Mouse (Mus musculus) liver, embryonic 15.5 days (tissue): ENCODE measurements at regions not wholly inside any gene's neighbourhood (a gene's known extent, or its start where the extent isn't known, plus 50 kb on each side); places are given as distances from the start of the nearest gene placed in this dataset.
A peak's percentile ranks its signal among the peaks of the same experiment; 100 is the strongest.

Experiments used
- ATAC-seq: fragments of 200-750 bp; cut with Nextera tagmentation; 2 replicates; pipeline ENCODE4 v1.8.0; 2017; ENCODE audit warnings: moderate number of reproducible peaks, mild to moderate bottlenecking, moderate library complexity; ENCODE audit not compliant: insufficient read depth
- H3K27ac ChIP-seq: fragments of 300-500 bp; sonication (generic); replicated peaks from 2 replicates; pipeline ENCODE4 v1.5.1; 2015; ENCODE audit warnings: mild to moderate bottlenecking, inconsistent platforms
- H3K27me3 ChIP-seq: fragments of 300-500 bp; sonication (generic); 2 replicates; pipeline ENCODE4 v1.6.1; 2015; ENCODE audit warnings: mild to moderate bottlenecking, inconsistent platforms
- H3K36me3 ChIP-seq: fragments of 300-500 bp; sonication (generic); replicated peaks from 2 replicates; pipeline ENCODE4 v1.6.1; 2015; ENCODE audit warnings: moderate library complexity, mild to moderate bottlenecking, inconsistent platforms
- H3K4me1 ChIP-seq: fragments of 300-500 bp; sonication (generic); replicated peaks from 2 replicates; pipeline ENCODE4 v1.6.1; 2015; ENCODE audit warnings: inconsistent platforms
- H3K4me2 ChIP-seq: fragments of 300-500 bp; sonication (generic); 2 replicates; pipeline ENCODE4 v1.6.1; 2015; ENCODE audit warnings: moderate library complexity, mild to moderate bottlenecking, inconsistent platforms
- H3K4me3 ChIP-seq: fragments of 300-500 bp; sonication (generic); replicated peaks from 2 replicates; pipeline ENCODE4 v1.5.1; 2015; ENCODE audit warnings: mild to moderate bottlenecking, inconsistent platforms
- H3K9ac ChIP-seq: fragments of 300-500 bp; sonication (generic); 2 replicates; pipeline ENCODE4 v1.6.1; 2015; ENCODE audit warnings: moderate library complexity, mild to moderate bottlenecking, inconsistent platforms
- H3K9me3 ChIP-seq: fragments of 300-500 bp; sonication (generic); replicated peaks from 2 replicates; pipeline ENCODE4 v1.6.1; 2016; ENCODE audit warnings: inconsistent platforms
- WGBS: fragments of 180-500 bp; shearing (Covaris S2); methylation state at CpG from one replicate; pipeline ENCODE4 v1.1.7; 2015; ENCODE audit warnings: mixed read lengths; ENCODE audit not compliant: insufficient replicate concordance; 5-methylcytosine and 5-hydroxymethylcytosine counted together

DNA sequence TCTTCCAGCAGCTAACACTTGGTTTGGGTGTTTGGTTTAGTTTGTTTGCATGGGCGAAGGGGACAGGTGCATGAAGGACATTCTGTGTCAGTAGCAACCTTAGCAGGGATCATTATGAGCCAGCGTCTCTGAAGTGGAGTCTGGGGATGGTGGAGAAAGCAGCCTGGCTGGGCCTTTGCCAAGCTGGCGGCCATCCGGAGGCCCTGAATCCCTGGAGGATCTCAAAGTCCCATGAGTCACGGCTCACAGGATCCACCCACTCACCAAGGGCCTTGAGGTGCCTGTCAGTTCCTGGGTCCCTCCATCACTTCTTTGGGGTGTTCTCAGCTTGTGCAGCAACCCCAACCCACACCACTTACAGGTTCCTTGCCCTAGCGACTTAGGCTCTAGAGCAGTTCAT is 80.4 kb upstream of the Acsl1 start:
- no peak overlapping the region for H3K4me3 ChIP-seq
- WGBS, result 75% methylated on average over 6 of the region's 6 CpGs
- H3K27me3 ChIP-seq, result no peaks in the 10 kb centered on the region
- H3K9ac ChIP-seq, result no peak overlapping the region
- no peak overlapping the region for H3K4me2 ChIP-seq
- ATAC-seq, result no peak
- no peaks in the 10 kb centered on the region for H3K9me3 ChIP-seq
- H3K36me3 ChIP-seq, result no peaks in the 10 kb centered on the region
- H3K27ac ChIP-seq, result no peak overlapping the region
- H3K4me1 ChIP-seq, result peaks cover 3% of the 10 kb centered on the region

DNA sequence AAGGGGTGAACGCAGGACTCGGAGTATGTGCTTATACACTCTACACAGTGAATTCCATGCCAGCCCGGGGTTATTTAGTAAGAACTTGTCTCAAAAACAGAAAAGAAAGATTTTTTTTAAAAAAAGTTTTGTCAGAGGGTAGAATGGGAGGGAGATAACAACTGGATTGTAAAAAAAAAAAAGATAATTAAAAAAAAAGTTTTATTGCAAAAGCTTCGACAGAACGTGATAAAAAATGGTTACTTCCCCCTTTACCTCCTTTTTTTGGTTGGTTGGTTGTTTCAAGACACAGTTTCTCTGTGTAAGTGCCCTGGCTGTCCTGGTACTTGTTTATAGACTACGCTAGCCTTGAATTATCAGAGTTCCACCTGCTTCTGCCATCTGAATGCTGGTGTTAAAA is 79.2 kb upstream of the Acsl1 start:
- H3K27ac ChIP-seq, result no peak overlapping the region
- no peak overlapping the region for H3K4me3 ChIP-seq
- 65% methylated on average over 6 of the region's 6 CpGs for WGBS
- no peak overlapping the region for H3K9ac ChIP-seq
- no peaks in the 10 kb centered on the region for H3K9me3 ChIP-seq
- no peaks in the 10 kb centered on the region for H3K27me3 ChIP-seq
- H3K4me1 ChIP-seq, result no peaks in the 10 kb centered on the region; the same call in none of the 2 replicates
- ATAC-seq, result no peak
- no peaks in the 10 kb centered on the region for H3K36me3 ChIP-seq
- no peak overlapping the region for H3K4me2 ChIP-seq

DNA sequence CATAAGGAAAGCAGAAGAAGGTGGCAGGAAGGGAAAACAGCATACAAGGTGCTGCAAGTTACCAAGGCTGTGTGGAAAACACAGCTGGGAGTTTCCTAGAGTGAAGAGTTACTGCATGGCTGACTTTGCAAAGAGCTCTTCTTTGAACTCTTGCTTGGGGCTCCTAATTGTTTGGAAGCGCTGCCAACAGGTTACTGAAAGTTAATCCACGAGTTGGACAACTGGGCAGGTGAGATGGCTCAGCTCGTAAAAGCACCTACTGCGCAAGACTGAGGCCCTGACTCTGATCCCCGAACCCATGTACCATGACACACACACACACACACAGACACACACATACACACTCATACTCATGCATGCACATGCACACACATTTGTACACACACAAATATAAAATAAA is 77.5 kb upstream of the Acsl1 start:
- H3K9ac ChIP-seq, result no peak overlapping the region
- H3K4me1 ChIP-seq, result no peaks in the 10 kb centered on the region; the same call in 1 of the 2 replicates
- H3K36me3 ChIP-seq, result no peaks in the 10 kb centered on the region
- H3K4me3 ChIP-seq, result no peak overlapping the region
- H3K4me2 ChIP-seq, result no peak overlapping the region
- no peaks in the 10 kb centered on the region for H3K9me3 ChIP-seq
- no peak overlapping the region for H3K27ac ChIP-seq
- H3K27me3 ChIP-seq, result no peaks in the 10 kb centered on the region
- no peak for ATAC-seq
- 71% methylated on average over 5 of the region's 5 CpGs for WGBS

DNA sequence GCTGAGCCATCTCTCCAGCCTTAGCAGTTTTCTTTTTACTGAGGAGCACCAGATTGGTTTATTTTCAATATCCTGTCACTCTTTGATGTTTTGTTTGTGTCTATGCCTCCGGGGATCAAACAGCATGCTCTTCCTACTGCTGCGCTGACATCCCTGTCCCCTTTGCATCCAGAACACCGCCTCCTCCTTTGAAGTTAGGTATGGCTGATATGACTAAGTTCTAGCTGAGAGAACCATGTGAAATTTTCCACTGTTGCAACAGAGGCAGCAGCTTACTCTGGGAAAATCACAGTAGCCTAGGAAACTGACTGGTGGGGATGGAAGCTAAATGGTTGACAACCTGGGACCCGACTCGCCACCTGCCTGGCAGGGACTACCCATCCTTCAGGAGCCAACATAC is 76.1 kb upstream of the Acsl1 start:
- H3K4me2 ChIP-seq, result no peak overlapping the region
- no peak overlapping the region for H3K27ac ChIP-seq
- no peaks in the 10 kb centered on the region for H3K9me3 ChIP-seq
- no peak for ATAC-seq
- no peaks in the 10 kb centered on the region for H3K27me3 ChIP-seq
- H3K4me1 ChIP-seq, result 0 out of 2 replicates have a peak, but pooled peaks cover 3% of the 10 kb centered on the region
- H3K36me3 ChIP-seq, result no peaks in the 10 kb centered on the region
- WGBS, result 72% methylated on average over 5 of the region's 5 CpGs
- H3K9ac ChIP-seq, result no peak overlapping the region
- H3K4me3 ChIP-seq, result no peak overlapping the region

DNA sequence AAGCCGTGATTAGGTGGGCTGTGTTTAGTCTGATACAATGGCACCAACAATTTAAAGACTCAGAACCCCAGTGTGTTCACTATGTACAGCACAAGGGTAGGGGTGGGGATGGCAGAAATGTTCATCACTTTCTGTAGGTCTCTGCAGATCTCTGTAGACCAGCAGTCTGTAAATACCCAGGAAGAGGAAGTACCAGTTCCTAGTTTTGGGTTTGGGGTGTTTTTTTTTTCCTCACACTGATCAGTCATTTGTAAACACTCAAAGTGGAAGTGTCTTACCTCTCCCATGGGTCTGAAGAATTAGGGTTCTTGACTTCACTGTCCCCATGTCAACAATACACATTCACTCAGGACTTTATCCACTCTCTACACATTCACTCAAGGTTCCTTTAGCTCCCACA is 75.5 kb upstream of the Acsl1 start:
- H3K27ac ChIP-seq, result no peak overlapping the region
- no peaks in the 10 kb centered on the region for H3K36me3 ChIP-seq
- H3K27me3 ChIP-seq, result no peaks in the 10 kb centered on the region
- WGBS, result 44% methylated on average over 1 of the region's 1 CpGs
- no peak overlapping the region for H3K9ac ChIP-seq
- H3K4me1 ChIP-seq, result 0 out of 2 replicates have a peak, but pooled peaks cover 3% of the 10 kb centered on the region
- no peaks in the 10 kb centered on the region for H3K9me3 ChIP-seq
- ATAC-seq, result no peak
- no peak overlapping the region for H3K4me2 ChIP-seq
- H3K4me3 ChIP-seq, result no peak overlapping the region

DNA sequence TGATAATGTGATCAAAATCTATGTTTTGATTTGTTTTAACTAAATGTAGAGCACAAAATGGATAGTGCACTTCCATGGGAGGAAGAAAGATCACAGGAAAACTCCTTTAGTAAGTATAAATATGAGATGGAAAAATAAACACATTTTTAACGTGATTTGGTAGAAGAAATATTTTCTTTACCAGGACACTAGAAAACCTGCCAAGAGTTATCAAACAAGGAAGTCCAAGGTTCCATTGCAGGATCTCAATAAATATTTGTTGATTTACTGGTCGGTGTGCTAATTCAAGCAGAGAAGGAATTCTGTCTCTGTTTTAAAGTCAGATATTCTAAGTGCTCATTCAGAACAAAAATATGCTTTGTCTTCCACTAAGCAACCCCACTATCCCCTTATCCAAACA is 73.8 kb upstream of the Acsl1 start:
- Histone ChIP-seq H3K36me3 (no peaks in the 10 kb centered on the region), H3K27me3 (no peaks in the 10 kb centered on the region), H3K4me3 (no peak overlapping the region), H3K9ac (no peak overlapping the region), H3K4me2 (no peak overlapping the region), H3K9me3 (no peaks in the 10 kb centered on the region), H3K4me1 (0 out of 2 replicates have a peak, but pooled peaks cover 3% of the 10 kb centered on the region), H3K27ac (no peak overlapping the region)
- no peak for ATAC-seq
- WGBS, result 47% methylated on average over 2 of the region's 2 CpGs

DNA sequence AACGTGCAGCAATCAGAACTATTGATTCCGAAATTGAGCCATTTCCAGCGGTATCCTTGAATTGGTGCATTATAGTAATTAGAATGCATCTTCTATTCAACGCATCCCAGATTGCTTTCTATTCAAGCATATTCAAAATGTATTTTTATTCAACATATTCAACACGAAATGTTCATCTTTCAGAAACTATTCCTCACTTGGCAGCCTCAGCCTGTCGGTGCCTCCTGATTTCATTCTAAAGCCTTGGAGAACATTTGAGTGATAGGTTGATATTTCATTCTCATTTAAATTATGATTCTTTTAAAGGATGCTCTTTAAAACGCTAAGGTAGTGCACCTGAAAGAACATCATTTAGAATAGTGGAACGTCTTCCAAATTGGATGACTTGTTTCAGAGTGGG is 73.1 kb upstream of the Acsl1 start:
- Histone ChIP-seq H3K4me3 (no peak overlapping the region), H3K4me1 (0 out of 2 replicates have a peak, but pooled peaks cover 3% of the 10 kb centered on the region), H3K27me3 (no peaks in the 10 kb centered on the region), H3K9me3 (no peaks in the 10 kb centered on the region), H3K36me3 (no peaks in the 10 kb centered on the region), H3K27ac (no peak overlapping the region), H3K9ac (no peak overlapping the region), H3K4me2 (no peak overlapping the region)
- WGBS, result 59% methylated on average over 8 of the region's 8 CpGs
- no peak for ATAC-seq

DNA sequence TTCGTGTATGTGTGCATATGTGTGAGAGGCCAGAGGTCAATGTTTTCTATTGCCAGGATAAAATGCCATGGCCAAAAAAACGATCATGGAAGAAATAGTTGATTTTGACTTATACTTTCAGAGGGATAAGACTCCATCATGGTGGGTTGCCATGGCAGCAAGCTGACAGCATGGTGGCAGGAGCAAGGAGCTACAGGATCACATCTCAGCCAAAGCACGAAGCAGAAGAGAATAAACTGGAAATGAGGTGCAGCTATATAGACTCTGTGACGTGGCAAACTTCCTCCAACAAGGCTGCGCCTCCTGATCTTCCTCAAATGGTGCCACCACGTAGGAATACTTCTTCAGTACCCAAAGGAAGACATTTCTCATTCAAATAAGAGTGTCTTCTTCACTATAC is 70.2 kb upstream of the Acsl1 start:
- no peak for ATAC-seq
- no peak overlapping the region for H3K4me2 ChIP-seq
- 51% methylated on average over 6 of the region's 6 CpGs for WGBS
- H3K4me3 ChIP-seq, result no peak overlapping the region
- H3K4me1 ChIP-seq, result 0 out of 2 replicates have a peak, but pooled peaks cover 3% of the 10 kb centered on the region
- no peaks in the 10 kb centered on the region for H3K9me3 ChIP-seq
- no peaks in the 10 kb centered on the region for H3K27me3 ChIP-seq
- H3K27ac ChIP-seq, result no peak overlapping the region
- no peak overlapping the region for H3K9ac ChIP-seq
- H3K36me3 ChIP-seq, result no peaks in the 10 kb centered on the region

DNA sequence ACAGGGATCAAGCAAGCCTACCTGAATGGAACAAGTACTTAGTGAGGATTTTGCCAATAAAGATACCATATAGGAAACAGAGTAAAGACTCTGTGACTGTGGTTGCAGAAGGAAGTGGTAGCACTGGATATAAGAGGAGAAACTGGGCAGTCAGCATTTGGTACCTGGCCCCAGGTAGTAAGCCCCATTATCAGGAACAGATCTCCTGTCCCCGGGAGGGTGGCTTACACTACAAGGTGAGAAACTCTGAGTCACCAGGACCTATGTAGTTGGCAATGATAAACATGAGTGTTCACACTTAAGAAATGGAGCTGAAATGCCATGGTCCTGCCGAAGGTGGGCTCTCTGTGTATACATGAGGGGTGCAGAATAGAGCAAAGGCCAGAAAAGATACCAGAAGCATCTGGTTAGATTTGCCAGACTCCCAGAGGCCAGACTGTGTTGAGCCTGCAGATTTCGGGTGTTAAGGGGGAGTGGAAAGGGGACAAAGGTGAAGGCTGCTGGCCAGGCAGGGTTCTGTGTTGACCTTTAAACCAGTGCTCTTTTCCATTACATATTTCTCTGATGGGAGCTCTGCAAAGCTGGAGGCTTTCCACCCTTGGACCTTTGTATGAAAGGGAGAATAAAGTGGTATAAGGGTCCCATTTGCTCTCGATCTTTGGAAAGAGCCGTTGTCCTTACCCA is 66.8 kb upstream of the Acsl1 start:
- H3K4me3 ChIP-seq, result no peak overlapping the region
- WGBS, result 49% methylated on average over 5 of the region's 5 CpGs
- no peaks in the 10 kb centered on the region for H3K9me3 ChIP-seq
- no peaks in the 10 kb centered on the region for H3K4me1 ChIP-seq
- H3K27ac ChIP-seq, result no peak overlapping the region; the same call in 1 of the 2 replicates
- H3K36me3 ChIP-seq, result no peaks in the 10 kb centered on the region
- no peak overlapping the region for H3K4me2 ChIP-seq
- H3K27me3 ChIP-seq, result no peaks in the 10 kb centered on the region
- ATAC-seq, result peak; percentile 53
- no peak overlapping the region for H3K9ac ChIP-seq

DNA sequence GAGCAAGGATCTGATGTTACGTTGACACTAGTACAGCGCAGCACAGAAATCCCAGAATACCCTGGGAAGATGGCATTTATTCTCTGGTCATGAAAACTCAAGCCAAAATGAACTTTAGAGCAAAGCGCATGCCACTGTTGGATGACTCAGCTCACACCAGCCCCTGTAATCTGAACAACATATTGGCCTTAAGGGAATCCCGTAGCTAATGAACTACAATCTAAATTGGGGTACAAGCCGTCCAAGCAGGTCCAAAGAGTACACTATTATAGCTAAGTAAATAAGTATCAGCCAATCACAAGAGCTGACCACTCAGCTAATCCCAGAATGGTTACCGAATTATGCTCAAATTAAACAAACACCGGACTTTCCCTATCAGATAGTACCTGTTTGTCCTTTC is 62.0 kb upstream of the Acsl1 start:
- Histone ChIP-seq H3K4me2 (no peak overlapping the region), H3K9ac (no peak overlapping the region), H3K36me3 (no peaks in the 10 kb centered on the region), H3K4me3 (no peak overlapping the region), H3K4me1 (no peaks in the 10 kb centered on the region), H3K9me3 (no peaks in the 10 kb centered on the region), H3K27ac (peak overlapping the region; percentile 39), H3K27me3 (no peaks in the 10 kb centered on the region)
- ATAC-seq, result peak; percentile 47; the same call in 1 of the 2 replicates
- WGBS, result 72% methylated on average over 7 of the region's 7 CpGs

DNA sequence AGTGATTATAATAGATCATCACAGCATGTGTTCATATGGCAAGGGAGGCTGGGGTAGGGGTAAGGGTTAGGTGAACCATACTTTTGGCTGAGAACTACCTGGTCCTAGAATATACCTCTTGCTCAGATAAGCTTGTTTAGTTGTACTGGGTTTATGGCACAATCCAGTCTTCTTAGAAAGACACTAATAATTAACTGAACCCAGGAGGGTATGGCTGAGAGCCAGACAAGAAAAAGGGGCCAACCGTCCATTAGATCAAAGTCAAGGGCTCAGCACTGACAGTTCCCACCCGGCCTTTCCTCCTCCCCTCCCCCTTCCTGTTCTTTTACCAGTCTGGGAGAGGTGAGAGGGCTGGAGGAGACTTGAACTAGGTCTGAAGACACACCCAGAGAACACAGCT is 61.5 kb upstream of the Acsl1 start:
- Histone ChIP-seq H3K4me1 (no peaks in the 10 kb centered on the region), H3K27me3 (no peaks in the 10 kb centered on the region), H3K4me3 (no peak overlapping the region), H3K4me2 (no peak overlapping the region), H3K36me3 (no peaks in the 10 kb centered on the region), H3K27ac (peak overlapping the region; percentile 39; the same call in 1 of the 2 replicates), H3K9ac (no peak overlapping the region), H3K9me3 (no peaks in the 10 kb centered on the region)
- peak; percentile 76 for ATAC-seq
- WGBS, result 9% methylated on average over 2 of the region's 2 CpGs
